Mouse (Mus musculus) small intestine, adult 2 months (tissue): ENCODE measurements around the gene Atp6v0a4. TPM values are rescaled to one million over a fixed set of nuclear protein-coding genes. Genes with fewer than 3 reads are reported as not detected.

ENCODE experiments used
- H3K27ac ChIP-seq: fragments of 200-500 bp; 2 replicates; pipeline ENCODE4 v1.5.1; 2012; ENCODE audit warnings: low read depth, low read length, control low read depth, inconsistent platforms; ENCODE audit not compliant: insufficient read depth
- H3K27me3 ChIP-seq: fragments of 200-500 bp; 2 replicates; pipeline ENCODE4 v1.6.1; 2012; ENCODE audit warnings: mild to moderate bottlenecking, moderate library complexity, low read length, inconsistent platforms; ENCODE audit not compliant: control insufficient read depth, insufficient read depth
- H3K36me3 ChIP-seq: fragments of 200-500 bp; 2 replicates; pipeline ENCODE4 v1.6.1; 2012; ENCODE audit warnings: mild to moderate bottlenecking, low read length, control low read depth, inconsistent platforms; ENCODE audit not compliant: control insufficient read depth, insufficient read depth
- H3K4me1 ChIP-seq: fragments of 200-500 bp; 2 replicates; pipeline ENCODE4 v1.6.1; 2012; ENCODE audit warnings: low read length, inconsistent platforms, mixed read lengths; ENCODE audit not compliant: control insufficient read depth, insufficient read depth, insufficient read length
- H3K4me3 ChIP-seq: fragments of 200-500 bp; 2 replicates; pipeline ENCODE4 v1.5.1; 2012; ENCODE audit warnings: low read depth, mild to moderate bottlenecking, control low read depth, inconsistent platforms, low read length, moderate library complexity
- CTCF ChIP-seq: fragments of 200-500 bp; IDR thresholded peaks from 2 replicates; pipeline ENCODE4 v1.5.1; 2012; ENCODE audit warnings: low read depth, mild to moderate bottlenecking, control low read depth, inconsistent platforms, low read length, moderate library complexity, mixed read lengths; ENCODE audit not compliant: insufficient replicate concordance, insufficient read length; ENCODE audit errors: extremely low read depth
- POLR2A ChIP-seq: fragments of 200-500 bp; IDR thresholded peaks from 2 replicates; pipeline ENCODE4 v1.6.1; 2012; ENCODE audit warnings: low read depth, mild to moderate bottlenecking, control low read depth, inconsistent platforms, low read length, moderate library complexity
- WGBS: fragments of 180-500 bp; shearing (Covaris S2); methylation state at CpG from one replicate; pipeline ENCODE4 v1.1.7; 2018; 5-methylcytosine and 5-hydroxymethylcytosine counted together
- polyA plus RNA-seq: library from polyadenylated mRNA; depleted of rRNA; stranded (reverse); fragments of >200 nt; gene quantifications from 2 replicates; pipeline ENCODE4 v1.2.3, GENCODE M21; 2012

The Atp6v0a4 gene
- polyA plus RNA-seq, 1 experiment, result not detected

- H3K27ac ChIP-seq, result no peak overlapping the region
- TF ChIP-seq CTCF (no peak), POLR2A (no peak)
- WGBS, result 63% methylated on average over 4 of the region's 4 CpGs
These were observed 8.1 kb downstream of the Atp6v0a4 start for GRCm38 (mm10) chr6:38116107-38116770.

DNA sequence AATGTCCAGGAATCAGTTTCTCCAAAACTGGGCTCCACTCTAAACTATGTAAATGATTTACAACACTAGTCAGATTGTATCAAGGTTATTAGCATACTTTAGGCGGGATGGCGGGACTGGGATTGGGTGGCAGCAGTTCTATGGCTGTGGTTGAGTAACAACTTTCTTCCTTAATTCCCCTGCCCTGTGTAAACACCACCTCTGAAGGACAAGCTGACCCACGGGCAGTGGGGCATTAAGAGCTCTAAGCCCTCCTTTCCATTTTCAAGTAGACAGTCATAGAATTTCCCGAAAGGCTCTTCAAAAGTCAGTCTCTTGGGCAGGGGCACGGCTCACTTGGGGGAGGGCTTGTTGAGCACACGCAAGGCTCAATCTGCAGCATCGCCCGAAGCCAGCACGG lies 13.5 kb downstream of the Atp6v0a4 start:
- no peak for TF ChIP-seq POLR2A
- no peak overlapping the region for H3K4me3 ChIP-seq
- H3K36me3 ChIP-seq, result no peaks in the 10 kb centered on the region
- no peaks in the 10 kb centered on the region for H3K4me1 ChIP-seq
- H3K27me3 ChIP-seq, result no peaks in the 10 kb centered on the region
- whole genome bisulfite sequencing, result 41% methylated on average over 9 of the region's 9 CpGs
- no peak overlapping the region for H3K27ac ChIP-seq

More at GRCm38 (mm10) chr6:38116107-38116770, 8.1 kb downstream of the Atp6v0a4 start:
- H3K4me1 ChIP-seq, result no peaks in the 10 kb centered on the region
- H3K27me3 ChIP-seq, result no peaks in the 10 kb centered on the region
- H3K4me3 ChIP-seq, result no peak overlapping the region
- no peaks in the 10 kb centered on the region for H3K36me3 ChIP-seq

DNA sequence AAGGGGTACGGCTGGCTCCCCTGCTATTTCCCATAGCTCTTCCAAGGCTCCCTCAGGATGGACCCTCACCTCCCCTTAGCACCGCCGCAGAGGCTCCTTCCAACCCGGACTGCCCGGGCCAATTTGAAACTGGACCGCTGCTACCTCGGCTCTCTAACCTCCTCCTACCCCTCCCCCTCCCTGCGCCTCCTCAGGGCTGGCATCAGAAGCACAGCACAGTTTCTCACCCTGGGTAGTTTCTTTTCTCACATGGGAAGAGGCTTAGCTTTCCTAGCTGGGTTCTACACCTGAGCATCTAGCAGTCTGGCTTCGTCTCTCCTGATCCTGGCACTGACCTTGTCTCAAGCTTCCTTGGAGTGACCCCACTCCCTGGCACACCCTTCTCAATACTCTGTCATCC lies 14.5 kb downstream of the Atp6v0a4 start:
- H3K27me3 ChIP-seq, result no peaks in the 10 kb centered on the region
- H3K4me1 ChIP-seq, result no peaks in the 10 kb centered on the region
- H3K4me3 ChIP-seq, result no peak overlapping the region
- TF ChIP-seq POLR2A (no peak), CTCF (no peak)
- no peaks in the 10 kb centered on the region for H3K36me3 ChIP-seq
- WGBS, result 37% methylated on average over 9 of the region's 9 CpGs
- no peak overlapping the region for H3K27ac ChIP-seq

- WGBS, result 45% methylated on average over 9 of the region's 9 CpGs
- no peak within 1 kb of the TSS for H3K4me3 ChIP-seq
- TF ChIP-seq CTCF, result no peak
- TF ChIP-seq POLR2A, result no peak
- H3K27me3 ChIP-seq, result no peaks in the 10 kb centered on the region
- H3K27ac ChIP-seq, result no peak within 1 kb of the TSS
- no peaks in the 10 kb centered on the region for H3K4me1 ChIP-seq
- H3K36me3 ChIP-seq, result no peaks in the 10 kb centered on the region
These were observed 15.1 kb downstream of the Atp6v0a4 start, which contains the start of gene Tmem213 for GRCm38 (mm10) chr6:38109160-38109795. Tmem213 (plus strand) TSS chr6:38109255.

- Histone ChIP-seq H3K4me1 (no peaks in the 10 kb centered on the region), H3K27me3 (no peaks in the 10 kb centered on the region), H3K27ac (no peak overlapping the region), H3K36me3 (no peaks in the 10 kb centered on the region), H3K4me3 (no peak overlapping the region)
- 94% methylated on average over 5 of the region's 5 CpGs for WGBS
- TF ChIP-seq CTCF (no peak), POLR2A (no peak)
These were observed 15.9 kb downstream of the Atp6v0a4 start for GRCm38 (mm10) chr6:38108449-38108848.

GRCm38 (mm10) chr6:38105924-38106323 lies 18.5 kb downstream of the Atp6v0a4 start:
- Histone ChIP-seq H3K27me3 (no peaks in the 10 kb centered on the region), H3K36me3 (no peaks in the 10 kb centered on the region), H3K4me1 (no peaks in the 10 kb centered on the region), H3K4me3 (no peak overlapping the region), H3K27ac (no peak overlapping the region)
- TF ChIP-seq POLR2A (no peak), CTCF (no peak)
- 53% methylated on average over 9 of the region's 9 CpGs for WGBS

DNA sequence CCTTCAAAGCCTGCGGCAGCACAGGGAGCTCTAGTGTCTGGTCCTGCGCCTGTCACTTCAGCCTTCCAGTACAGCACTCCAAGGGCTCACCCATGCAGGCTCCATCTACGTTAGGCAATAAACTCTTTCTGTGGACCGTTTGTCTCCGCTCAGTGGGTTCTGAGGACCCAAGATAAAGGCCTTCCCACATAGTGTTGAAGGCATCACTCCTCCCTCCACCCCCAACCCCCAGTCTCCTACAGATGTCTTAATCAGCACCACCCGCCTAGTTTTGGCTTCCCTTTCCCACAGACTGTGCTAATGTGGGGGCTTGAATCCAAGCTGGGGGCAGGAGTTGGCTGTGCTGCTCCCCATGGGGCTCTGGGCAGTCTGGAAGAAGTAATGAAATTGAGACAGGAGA lies 20.6 kb downstream of the Atp6v0a4 start:
- WGBS, result 78% methylated on average over 6 of the region's 6 CpGs
- H3K27me3 ChIP-seq, result no peaks in the 10 kb centered on the region
- TF ChIP-seq CTCF (no peak), POLR2A (no peak)
- no peak overlapping the region for H3K4me3 ChIP-seq
- H3K36me3 ChIP-seq, result no peaks in the 10 kb centered on the region
- H3K4me1 ChIP-seq, result no peaks in the 10 kb centered on the region
- no peak overlapping the region for H3K27ac ChIP-seq
